Mouse (Mus musculus) regulatory T cell (primary cell): ENCODE measurements around the gene Sparc.

ENCODE experiments used
- in situ Hi-C: fragments of 300-600 bp; cut with MboI, MseI; formaldehyde crosslinking; loops from one replicate; pipeline ENCODE4 v1.15.1; 2025; ENCODE audit warnings: high pct_unique_total_duplicates

Gene Sparc

DNA sequence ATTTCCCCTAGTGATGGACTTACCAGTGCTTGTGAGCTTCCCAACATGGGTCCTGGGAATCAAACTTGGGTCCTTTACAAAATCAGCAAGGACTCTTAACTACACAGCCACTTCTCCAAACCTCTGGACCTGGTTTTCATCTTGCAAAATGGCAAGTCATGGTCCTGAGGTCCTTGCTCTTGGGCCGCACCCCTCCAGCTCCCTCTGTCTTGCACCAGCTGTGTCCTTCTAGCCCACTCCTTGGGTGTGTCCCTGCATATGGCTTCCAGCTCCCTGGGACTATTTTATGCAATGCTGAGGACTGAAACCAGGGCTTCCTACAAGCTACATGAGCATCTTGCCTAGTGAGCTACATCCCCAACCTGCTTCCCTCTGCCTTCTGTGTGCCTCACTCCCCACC is at the start of gene Sparc:
Gene Sparc (minus strand): TSS at position 206 of the 400 bp plus-strand sequence.
- in situ Hi-C loops: no loop called here

DNA sequence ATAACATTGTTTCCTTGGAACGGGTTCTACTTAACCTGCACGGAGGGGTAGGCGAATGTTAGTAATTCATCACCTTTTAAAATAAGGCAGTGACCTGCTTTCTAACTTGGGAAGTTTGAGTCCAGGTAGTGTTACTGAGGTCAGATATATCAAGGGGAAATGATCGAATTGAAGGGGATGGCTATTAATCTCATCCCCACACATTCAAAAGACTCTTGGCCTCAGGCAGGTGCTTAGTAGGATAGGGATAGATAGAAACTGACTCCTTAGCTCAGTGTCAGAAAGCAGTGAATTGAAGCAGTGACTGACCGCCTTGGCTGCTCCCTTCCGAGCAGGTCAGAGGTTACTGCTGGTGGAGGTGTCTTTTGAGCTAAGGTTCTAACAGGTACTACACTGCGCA is 48.5 kb upstream of the Sparc start:
- in situ Hi-C loops: no loop called here

DNA sequence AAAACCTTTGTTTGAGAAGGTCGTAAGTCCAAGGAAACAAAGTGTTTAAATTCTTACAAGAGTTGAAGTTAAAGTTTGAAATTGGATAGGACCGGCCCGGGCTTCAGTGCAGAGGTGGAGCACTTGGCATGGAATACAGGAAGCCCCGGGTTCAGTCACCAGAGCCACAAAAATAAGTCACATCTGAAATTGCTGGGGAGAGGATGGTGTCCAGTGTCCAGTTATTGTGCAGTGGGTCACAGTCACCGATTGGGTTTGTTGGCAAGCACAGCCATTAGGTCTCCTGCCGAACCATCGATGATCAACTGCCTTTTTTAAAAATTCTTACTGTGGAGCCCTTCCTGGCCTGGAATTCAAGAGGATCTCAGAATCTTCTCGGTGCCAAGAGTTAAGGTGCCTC is 47.8 kb upstream of the Sparc start:
- in situ Hi-C loops: no loop called here

DNA sequence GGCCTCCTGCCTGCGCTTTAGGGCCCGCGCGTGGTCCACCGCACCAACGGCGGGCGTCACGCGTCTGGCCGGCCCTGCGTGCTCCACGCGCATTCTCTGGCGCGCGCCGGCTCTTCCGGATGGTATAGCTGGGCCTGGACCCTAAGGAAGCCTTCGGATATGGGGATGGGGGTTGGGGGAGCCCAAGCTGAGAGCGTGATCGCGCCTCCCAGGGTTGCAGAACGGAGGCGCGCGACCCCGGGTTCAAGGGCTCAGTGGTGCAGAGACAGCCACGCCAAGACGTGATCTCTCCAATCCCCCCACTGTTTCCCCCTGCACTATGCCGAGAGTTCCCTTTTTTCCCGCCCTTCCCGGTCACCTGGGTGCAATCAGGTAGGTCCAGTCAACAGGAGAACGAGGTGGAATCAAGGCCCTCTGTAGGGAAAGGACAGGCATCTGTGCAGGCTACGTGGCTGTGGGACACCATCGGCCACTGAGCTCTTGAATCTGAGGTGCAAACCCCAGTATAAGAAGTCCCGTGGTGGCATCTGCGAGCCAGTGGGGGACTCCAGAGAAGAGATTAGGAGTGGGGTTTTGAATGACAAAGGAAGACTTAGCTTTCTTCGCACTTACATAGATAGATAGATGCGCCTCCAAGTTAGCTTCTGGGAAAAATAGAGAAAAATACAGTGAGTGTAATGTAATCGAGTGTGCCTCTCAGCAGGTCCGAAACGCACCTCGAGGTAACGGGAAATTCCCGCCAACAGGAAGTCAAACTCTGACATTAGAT is 47.1 kb upstream of the Sparc start:
- in situ Hi-C loops: no loop called here

DNA sequence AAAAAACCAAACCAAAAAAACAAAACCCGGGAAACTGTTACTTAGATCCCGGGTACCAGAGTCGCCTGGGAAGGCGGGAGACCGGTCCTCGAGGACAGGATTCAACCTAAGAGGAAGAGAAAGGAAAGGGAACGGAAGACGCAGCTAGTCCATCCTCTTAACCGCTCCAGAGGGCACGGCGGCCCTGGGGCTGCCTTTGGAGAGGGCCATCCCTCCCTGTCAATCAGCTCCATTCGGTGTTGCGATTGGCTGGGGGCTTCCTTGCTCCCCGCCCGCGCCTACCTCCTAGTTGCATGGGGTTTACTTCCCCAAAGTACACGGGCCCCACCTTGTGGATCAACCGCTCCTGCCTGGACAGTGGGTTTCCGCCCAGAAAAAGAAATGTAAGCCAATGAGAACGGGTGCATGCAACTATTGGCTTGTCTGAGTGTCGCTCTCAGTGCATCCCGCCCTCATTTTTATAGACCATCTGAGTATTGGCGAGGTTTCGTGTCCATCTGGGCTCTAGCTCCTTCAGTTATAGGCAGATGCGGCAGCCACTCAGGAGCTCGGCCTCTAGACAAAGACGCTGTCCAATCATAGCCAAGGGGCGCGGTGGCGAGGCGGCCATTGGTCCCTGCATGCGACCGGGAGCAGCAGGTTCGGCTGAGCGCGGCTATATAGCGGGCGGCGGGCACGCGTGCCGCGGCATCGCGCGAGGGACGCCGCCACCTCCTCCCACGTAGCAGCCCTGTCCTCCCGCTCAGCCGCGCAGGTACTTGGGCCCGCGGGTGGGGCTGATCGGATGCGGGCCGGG is 46.3 kb upstream of the Sparc start, which contains the start of gene G3bp1:
Gene G3bp1 (plus strand): TSS at position 638 of the 796 bp plus-strand sequence.
- in situ Hi-C loops: no loop called here

DNA sequence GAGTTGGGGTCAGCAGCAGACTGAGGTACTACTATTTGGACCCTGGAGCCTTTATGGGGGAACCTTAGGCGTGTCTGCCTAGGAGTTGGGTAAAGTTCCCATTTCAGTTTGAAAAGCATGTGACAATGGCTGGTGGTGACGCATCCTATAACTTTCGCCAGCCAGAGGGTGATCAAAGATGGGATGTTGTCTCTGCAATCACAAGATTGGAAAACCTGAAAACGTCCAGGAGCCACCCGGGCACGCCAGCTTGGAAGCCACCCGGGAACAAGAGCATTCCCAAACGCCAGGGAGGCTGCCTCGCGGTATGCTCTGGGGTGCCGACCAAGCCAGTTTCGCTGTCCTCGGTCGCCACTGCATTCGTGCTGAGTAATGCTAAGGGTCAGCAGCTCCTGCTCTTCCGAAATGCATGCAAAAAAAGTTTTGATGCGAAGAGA is 45.6 kb upstream of the Sparc start:
- in situ Hi-C loops: no loop called here

DNA sequence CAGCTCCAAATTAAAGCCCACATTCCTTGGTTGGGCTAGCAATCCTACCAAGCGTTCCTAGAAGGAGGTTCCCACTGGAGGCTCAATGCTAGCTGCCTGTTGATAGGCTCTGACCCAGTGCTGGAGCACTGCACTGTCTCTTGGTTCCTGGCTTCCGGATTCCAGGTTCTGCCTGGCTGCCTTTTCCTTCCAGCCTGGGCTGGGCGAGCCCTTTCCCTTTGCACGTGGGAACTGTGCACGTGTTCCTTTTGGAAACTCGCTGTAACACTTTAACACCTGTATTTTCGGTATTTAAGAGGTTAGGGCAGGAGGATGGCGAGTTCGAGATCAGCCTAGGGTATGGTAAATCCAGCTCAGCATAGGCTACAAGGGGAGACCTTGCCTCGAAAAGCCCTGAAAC is 45.0 kb upstream of the Sparc start:
- in situ Hi-C loops: no loop called here

DNA sequence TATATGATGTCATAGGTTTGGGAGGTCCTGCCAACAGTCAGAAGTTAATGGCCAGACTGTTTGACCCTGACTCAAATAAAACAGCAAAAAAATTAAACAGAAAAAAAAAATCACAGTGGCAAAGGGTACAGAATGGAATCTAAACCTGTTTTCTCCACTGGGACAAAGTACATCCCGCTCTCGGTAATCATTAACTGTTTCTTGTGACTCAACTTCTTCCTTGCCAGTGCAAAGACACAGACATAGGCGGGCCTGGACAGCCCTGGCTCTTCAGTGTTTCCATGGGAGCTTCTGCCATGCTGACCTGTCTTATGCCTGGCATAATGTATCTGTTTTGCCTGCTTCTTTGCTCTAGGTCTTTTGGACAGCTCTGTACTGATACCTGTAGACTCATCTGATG is 42.2 kb upstream of the Sparc start:
- in situ Hi-C loops: no loop called here

DNA sequence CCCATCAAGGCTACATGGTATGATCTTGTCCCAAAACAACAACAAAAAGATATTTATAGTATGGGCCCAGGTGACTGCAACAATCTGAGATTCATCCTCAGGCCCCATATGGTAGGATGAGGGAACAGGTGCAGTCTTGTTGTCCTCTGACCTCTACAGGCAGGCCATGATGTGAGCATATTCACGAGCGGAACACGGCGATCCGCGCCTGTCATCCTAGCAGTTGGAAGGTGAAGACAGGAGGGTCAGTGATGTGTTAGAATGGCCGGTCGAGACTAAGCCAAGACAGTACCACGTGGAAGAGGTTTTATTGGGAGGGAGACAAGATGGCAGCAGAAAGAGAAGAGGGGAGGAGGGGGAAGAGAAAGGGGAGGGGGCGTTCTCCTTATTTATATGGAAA is 41.7 kb upstream of the Sparc start:
- in situ Hi-C loops: no loop called here

DNA sequence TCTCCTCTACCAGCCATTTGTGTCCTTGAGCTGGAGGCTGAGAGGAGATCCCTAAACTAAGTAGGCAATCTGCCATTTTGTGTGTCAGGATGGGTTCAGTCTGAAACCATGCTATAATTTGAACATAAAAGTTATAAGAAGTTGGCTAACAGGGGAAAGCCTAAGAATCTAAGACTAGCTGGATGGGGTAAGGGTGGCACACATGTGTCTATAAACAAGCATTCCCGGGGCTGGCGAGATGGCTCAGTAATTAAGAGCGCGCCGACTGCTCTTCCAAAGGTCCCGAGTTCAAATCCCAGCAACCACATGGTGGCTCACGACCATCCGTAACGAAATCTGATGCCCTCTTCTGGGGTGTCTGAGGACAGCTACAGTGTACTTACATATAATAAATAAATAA is 39.2 kb upstream of the Sparc start:
- in situ Hi-C loops: no loop called here

DNA sequence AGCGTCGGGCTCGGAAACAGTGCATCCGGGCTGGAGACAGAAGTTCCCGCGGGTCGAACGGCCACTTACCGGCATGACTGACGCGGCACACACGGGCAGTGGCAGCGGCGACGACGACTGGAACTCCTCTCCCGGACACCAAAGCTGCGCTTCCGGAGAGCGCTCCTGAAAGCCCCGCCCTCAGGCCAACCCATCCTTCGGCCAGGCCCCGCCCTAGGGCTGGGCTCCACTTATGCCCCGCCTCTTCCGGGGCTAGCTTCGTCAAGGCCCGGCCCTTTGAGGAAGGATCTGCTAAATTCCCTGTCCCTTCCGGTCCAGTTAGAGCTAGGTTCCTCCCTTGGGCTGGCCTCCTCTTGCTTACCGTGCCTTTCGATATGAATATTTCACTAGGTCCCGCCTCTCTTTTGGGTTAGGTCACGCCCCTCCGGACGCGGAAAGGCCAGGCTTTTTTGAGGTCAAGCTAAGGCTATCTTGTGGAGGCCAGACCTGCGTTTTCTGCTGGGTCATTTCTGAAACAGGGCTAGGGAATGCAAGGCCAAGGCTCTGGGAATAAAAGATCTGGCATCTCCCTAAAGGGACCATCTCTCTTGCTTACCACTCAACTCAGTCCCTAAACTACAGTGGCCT is 38.1 kb upstream of the Sparc start, which contains the start of gene Atox1:
Gene Atox1 (minus strand): TSS at position 221 of the 627 bp plus-strand sequence.
- in situ Hi-C loops: no loop called here

DNA sequence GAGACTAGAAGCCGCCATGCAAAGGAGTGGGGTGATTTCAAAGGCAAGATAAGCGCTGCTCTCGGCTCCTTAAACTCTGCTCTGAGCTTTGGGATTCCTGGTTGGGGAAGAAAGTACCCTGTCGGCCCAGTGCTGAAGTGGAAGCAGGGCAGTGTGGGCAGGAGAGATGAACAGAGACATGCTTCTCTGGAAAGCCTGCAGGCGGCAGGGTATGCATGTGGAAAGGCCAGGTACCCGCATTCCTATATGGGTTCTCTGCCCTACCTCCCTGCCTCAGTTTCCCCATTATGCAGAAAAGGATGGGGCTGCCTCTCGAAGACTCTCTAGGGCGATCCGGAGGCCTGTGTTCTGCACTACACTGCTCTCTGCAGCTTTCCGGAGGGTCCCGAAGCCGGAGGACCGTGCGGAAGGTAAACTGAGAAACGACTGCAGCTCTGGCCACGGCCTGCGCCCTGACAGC is 37.6 kb upstream of the Sparc start:
- in situ Hi-C loops: no loop called here

DNA sequence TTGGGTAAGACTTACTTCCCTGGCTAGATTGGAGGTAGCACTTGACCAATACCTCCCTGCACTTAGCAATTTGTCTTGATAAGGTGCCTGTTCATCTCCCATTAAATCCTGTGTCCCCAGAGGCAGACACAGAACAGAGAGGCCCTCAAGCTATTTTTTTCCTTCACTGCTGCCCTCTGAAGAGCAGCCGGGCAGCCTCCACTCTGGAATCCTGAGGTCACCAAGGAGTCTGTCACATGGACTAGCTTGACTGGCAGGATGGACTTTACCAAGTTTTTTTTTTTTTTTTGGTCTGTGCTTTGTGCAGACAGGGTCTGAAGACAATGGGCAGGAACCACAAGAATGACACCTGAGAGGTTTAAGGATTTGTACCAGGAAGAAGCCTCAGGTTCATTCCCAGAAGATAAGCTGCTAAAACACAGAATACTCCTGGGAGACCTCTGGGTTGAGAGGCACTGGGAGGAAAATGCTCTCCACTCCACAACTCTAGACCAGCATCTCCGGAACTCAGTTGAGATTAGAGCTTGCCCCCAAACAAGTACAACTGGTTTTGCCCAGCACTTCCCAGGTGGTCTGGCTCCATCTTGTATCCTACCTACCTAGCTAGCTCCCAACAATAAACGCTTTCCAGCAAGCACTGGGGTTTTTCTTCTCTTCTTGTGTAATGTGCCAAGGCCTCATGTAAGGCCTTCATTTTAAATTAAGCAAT is 37.0 kb upstream of the Sparc start:
- in situ Hi-C loops: no loop called here

DNA sequence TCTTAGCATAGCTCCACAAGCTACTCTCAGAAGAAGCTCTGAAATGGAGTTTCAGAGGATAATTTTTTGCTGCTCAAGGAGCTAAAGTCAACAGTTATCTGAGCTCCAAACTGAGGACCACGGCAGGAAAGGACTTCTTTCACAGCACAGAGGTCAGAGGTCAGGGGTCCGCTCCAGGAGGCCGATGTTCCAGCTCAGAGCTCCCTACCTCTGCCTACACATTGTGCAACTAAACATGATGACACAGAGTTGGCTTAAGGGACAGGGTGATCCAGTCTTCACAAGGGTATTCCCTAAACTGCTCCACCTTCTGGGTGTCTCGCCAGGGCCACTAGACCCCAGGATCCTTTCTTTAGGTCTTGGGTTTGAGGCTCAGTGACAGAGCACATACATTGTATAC is 35.5 kb upstream of the Sparc start:
- in situ Hi-C loops: no loop called here

DNA sequence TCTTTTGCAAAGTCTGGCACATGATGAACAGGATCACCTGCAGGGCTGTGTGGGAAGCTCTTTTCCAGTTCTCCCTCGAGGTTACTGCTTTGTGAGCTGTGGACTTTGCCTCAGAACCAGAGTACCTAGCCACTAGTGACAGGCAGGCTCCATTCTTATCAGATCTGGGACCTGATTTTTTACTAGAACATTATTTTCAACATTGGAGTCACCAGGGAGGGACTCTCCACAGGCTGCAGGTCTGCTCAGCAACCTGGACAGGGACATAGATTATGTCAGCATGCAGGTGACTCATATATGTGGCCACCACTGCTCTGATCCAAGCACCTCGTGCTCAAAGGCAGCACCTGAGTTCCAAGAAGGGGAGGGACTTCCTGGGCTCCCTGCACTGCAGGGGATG is 32.2 kb upstream of the Sparc start:
- in situ Hi-C loops: no loop called here

DNA sequence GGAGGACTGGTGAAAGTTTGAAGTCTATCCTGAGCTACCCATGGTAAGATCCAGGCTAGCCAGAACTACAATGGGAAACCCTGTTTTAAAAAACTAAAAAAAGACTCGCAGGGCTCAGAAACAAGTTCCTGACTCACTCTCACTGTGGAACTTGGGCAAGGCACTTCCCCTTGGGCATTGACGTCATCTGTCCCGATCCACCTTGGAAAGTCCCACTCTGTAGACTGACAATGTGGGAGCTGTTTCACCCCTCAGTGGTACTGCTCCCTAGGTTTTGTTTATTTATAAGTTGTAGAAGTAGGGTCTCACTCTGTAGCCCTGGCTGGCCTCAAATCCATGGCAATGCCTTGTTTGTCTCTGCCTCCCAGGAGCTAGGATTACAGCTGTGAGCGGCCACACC is 30.7 kb upstream of the Sparc start:
- in situ Hi-C loops: no loop called here

DNA sequence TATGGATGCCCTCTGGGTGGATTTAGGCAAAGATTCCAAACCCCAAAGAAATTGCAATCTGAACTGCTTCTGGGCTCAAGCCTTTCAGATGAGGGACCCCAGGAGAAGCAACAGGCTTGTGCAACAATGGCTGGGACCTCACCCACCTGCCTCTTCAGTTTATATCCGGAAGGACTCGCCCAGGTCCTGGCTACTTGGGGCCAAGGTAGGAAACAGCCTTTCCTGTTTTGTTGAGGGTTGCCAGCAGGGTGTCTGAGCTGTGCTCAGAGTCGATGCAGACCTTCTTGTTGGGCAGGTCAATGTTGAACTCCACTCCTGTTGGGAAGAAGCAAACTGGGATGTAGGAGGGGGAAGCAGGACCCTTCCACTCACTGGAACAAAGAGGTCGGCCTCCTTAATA is 27.3 kb upstream of the Sparc start:
- in situ Hi-C loops: no loop called here

DNA sequence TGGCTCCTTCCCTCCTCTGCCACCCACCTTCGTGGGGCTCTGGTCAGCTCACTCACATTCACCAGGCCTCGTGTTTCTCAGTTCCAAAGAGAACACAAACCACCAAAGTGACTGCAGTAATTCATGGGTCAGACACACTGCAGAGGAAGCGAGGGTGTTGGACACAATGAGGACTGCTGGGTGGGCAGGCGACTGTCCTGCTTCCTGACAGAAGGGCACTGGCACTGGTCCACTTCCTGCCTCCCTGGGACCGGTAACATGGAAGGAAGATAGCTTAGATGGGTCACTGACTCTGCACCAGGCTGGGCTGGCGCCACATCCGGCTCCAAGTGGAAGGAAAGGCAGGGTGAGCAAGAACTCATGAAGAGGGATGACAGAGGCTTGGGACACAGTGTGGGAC is 26.5 kb upstream of the Sparc start:
- in situ Hi-C loops: no loop called here

DNA sequence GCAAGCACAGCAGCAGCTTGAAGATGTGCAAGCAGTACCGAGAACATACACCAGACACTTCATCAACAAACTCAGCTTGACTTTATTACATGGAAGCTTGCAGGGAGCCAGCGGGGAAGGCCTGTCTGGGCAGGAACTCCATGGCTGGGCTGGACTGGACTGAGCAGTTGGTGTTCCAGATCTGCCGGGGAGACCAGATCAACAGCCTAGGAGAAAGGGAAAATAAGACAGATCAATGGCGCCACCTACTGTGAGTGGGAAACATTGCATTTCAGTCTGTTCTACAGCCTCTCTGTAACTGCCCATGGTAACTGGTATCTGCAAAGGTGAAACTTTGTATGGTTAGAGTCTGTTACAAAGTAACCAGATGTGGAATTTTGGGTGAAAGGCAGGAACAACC is 23.6 kb upstream of the Sparc start:
- in situ Hi-C loops: no loop called here

DNA sequence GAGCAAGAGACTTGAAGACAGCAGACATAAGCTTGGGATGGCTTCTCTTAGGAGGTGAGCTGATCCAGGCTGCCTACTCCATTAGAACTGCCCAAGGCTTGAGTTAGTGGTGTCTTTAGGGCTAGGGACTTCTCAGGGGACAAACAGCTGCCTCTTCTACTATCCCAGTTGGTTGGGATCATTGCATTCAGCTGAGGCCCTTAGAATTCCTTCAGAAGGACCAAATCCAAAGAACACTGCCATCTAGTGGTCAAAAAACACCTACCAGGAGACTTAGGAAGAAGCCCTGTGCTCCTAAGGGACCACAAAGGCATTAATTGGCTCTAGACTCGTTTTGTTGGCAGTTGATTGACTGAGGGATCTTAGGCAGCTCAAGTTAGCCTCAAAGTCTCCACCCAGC is 21.8 kb upstream of the Sparc start:
- in situ Hi-C loops: loop anchor here (5.0 kb wide), 2 partner anchors 37 to 247 kb away; no protein-coding TSS in a partner anchor

DNA sequence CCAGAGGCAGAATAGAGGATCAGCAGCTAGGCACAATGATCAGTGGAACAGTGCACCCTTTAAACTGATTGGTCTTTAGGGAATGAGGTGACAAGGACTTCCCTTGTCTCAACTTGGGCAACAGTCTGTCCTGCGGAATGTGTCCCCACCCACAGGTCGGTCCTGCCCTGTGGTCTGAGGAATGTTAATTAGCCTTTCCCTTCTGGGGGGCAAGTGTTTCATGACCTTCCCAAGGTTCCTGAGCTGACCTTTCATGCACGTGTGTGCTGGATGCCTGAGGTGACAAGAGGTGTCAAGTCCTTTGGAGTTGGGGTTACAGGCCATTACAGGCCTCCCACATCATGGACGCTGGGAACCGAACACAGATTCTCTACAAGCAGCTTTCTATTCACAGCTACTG is 16.7 kb upstream of the Sparc start:
- in situ Hi-C loops: loop anchor here (5.0 kb wide), 2 partner anchors 32 to 242 kb away; no protein-coding TSS in a partner anchor

DNA sequence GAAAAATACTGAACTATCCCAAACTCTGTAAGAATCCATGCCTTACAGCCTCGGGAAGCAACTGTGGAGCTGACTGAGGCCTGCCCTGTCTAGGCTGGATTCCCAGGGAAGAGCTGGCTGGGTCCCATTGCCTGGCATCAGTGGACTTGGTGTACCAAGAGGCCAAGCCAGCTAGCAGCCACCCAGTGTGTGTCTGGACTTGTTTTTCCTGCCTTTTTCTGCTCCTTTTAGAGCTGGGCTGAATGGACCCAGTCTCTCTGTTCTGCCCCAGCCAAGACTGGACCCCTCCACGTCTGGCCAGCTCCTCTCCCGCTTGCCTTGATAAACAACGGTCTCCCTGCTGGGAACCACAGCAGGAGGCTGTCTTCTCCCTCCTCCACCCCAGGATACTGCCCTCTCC is 15.0 kb upstream of the Sparc start:
- in situ Hi-C loops: no loop called here
